Comparison of ENCODE assay signal across 29 mouse cellular contexts in genomic region chr16:24042977-24043376, GRCm38 (mm10). TPM values are rescaled to one million over a fixed set of nuclear protein-coding genes. Genes with fewer than 3 reads are reported as not detected.
DNase-seq lines count a peak whose midpoint lies in the region; ATAC-seq and TF ChIP-seq lines count a peak whose summit lies in the region.
"Had no signal": no experiment of that assay in that cellular context is flagged by ENCODE, and none has a peak within 500 bp of the region (broad histone marks: within the 10 kb centered on the region; RNA-seq: fewer than 3 reads in every experiment).

No protein-coding gene starts in this region.

- H3K4me3 ChIP-seq in kidney, adult 2 months (ENCODE audit: insufficient read depth, low read depth, low read length), result no peak overlapping the region
- H3K4me3 ChIP-seq in kidney, embryonic 16.5 days (ENCODE audit: low read length), result no peak overlapping the region
- no peak overlapping the region for H3K4me3 ChIP-seq in liver, postnatal 0 days (ENCODE audit: low read depth, low read length)
- H3K4me3 ChIP-seq in midbrain, embryonic 15.5 days, result no peak overlapping the region
- H3K4me3 ChIP-seq: embryonic facial prominence, embryonic 13.5 days; erythroblast, embryonic 14.5 days; forebrain, embryonic 12.5 days; heart, embryonic 15.5 days; hindbrain, embryonic 13.5 days; limb, embryonic 10.5 days; midbrain, embryonic 12.5 days had no signal

- peak; percentile 85 for DNase-seq in kidney, adult 2 months
- DNase-seq in liver, postnatal 0 days, result no peak
- DNase-seq in liver, result no peak
- DNase-seq in cerebellum, adult 9-10 months, result peak; percentile 84
- DNase-seq in kidney, postnatal 36 days, result peak; percentile 46 to 74
- no peak for DNase-seq in right cerebral cortex, postnatal 36 days (ENCODE audit: low spot score in 2 of 2)
- DNase-seq: adrenal gland, adult 2 months; B cell, adult 2 months; embryo, embryonic 11 days; gastrocnemius, postnatal 36 days; heart, postnatal 36 days; lung, embryonic 14.5 days; thymus, adult 2 months had no signal

- no peak for TF ChIP-seq CTCF in kidney, adult 2 months (conservative IDR thresholded peaks at IDR 0.05; ENCODE audit: insufficient read depth, insufficient read length, low read depth, low read length)
- no peak for TF ChIP-seq CTCF in liver, postnatal 0 days (IDR thresholded peaks at IDR 0.05; ENCODE audit: low read depth)

- no peak for TF ChIP-seq EP300 in liver, postnatal 0 days (IDR thresholded peaks at IDR 0.05; ENCODE audit: low read depth)

- no peaks in the 10 kb centered on the region for H3K27me3 ChIP-seq in kidney, adult 2 months (replicated peaks; ENCODE audit: control insufficient read depth, insufficient read depth, low read length)
- H3K27me3 ChIP-seq in kidney, embryonic 16.5 days (ENCODE audit: insufficient read depth, low read length), result no peaks in the 10 kb centered on the region
- H3K27me3 ChIP-seq in liver, postnatal 0 days (ENCODE audit: insufficient read depth, low read length), result no peaks in the 10 kb centered on the region
- H3K27me3 ChIP-seq in midbrain, embryonic 15.5 days (replicated peaks), result no peaks in the 10 kb centered on the region
- H3K27me3 ChIP-seq: CH12.LX; embryonic facial prominence, embryonic 13.5 days; forebrain, embryonic 12.5 days; heart, embryonic 15.5 days; hindbrain, embryonic 13.5 days; midbrain, embryonic 12.5 days; Patski had no signal

- H3K4me1 ChIP-seq in kidney, adult 2 months (ENCODE audit: control insufficient read depth, insufficient read depth, low read length), result peaks cover 8% of the 10 kb centered on the region
- no peaks in the 10 kb centered on the region for H3K4me1 ChIP-seq in kidney, embryonic 16.5 days (ENCODE audit: insufficient read depth, low read length)
- no peaks in the 10 kb centered on the region for H3K4me1 ChIP-seq in liver, postnatal 0 days (ENCODE audit: insufficient read depth)
- H3K4me1 ChIP-seq in midbrain, embryonic 15.5 days, result no peaks in the 10 kb centered on the region
- H3K4me1 ChIP-seq: embryonic facial prominence, embryonic 13.5 days; forebrain, embryonic 12.5 days; heart, embryonic 15.5 days; hindbrain, embryonic 13.5 days; limb, embryonic 10.5 days; midbrain, embryonic 12.5 days had no signal

- no peaks in the 10 kb centered on the region for H3K36me3 ChIP-seq in kidney, adult 2 months (ENCODE audit: control insufficient read depth, insufficient read depth, low read length)
- no peaks in the 10 kb centered on the region for H3K36me3 ChIP-seq in kidney, embryonic 16.5 days (ENCODE audit: insufficient read depth, low read length)
- H3K36me3 ChIP-seq in liver, postnatal 0 days (replicated peaks; ENCODE audit: insufficient read depth, low read length), result no peaks in the 10 kb centered on the region
- no peaks in the 10 kb centered on the region for H3K36me3 ChIP-seq in midbrain, embryonic 15.5 days (replicated peaks)
- H3K36me3 ChIP-seq: embryonic facial prominence, embryonic 13.5 days; forebrain, embryonic 12.5 days; G1E; heart, embryonic 15.5 days; hindbrain, embryonic 13.5 days; limb, embryonic 10.5 days; midbrain, embryonic 12.5 days had no signal

- peak overlapping the region; percentile 78 for H3K27ac ChIP-seq in kidney, adult 2 months (ENCODE audit: insufficient read depth, low read depth, low read length)
- H3K27ac ChIP-seq in kidney, embryonic 16.5 days (ENCODE audit: low read length), result no peak overlapping the region
- 0 out of 2 replicates have a peak overlapping the region, but pooled peaks have one; percentile 34 for H3K27ac ChIP-seq in liver, postnatal 0 days (ENCODE audit: low read depth)
- no peak overlapping the region for H3K27ac ChIP-seq in midbrain, embryonic 15.5 days
- H3K27ac ChIP-seq: embryonic facial prominence, embryonic 13.5 days; forebrain, embryonic 12.5 days; heart, embryonic 15.5 days; hindbrain, embryonic 13.5 days; limb, embryonic 10.5 days; midbrain, embryonic 12.5 days had no signal

- TF ChIP-seq POLR2A in kidney, adult 2 months (IDR thresholded peaks at IDR 0.05; ENCODE audit: low read depth, low read length), result no peak

- H3K4me2 ChIP-seq in kidney, embryonic 16.5 days (replicated peaks; ENCODE audit: low read depth, low read length), result no peak overlapping the region
- no peak overlapping the region for H3K4me2 ChIP-seq in liver, postnatal 0 days (ENCODE audit: low read depth, low read length)
- H3K4me2 ChIP-seq in midbrain, embryonic 15.5 days, result no peak overlapping the region
- H3K4me2 ChIP-seq: embryonic facial prominence, embryonic 13.5 days; forebrain, embryonic 12.5 days; heart, embryonic 15.5 days; hindbrain, embryonic 13.5 days; liver, embryonic 11.5 days; lung, embryonic 14.5 days; midbrain, embryonic 12.5 days had no signal

- H3K9ac ChIP-seq in kidney, embryonic 16.5 days (replicated peaks; ENCODE audit: low read length), result no peak overlapping the region
- H3K9ac ChIP-seq in liver, postnatal 0 days (replicated peaks), result no peak overlapping the region
- H3K9ac ChIP-seq in midbrain, embryonic 15.5 days, result no peak overlapping the region
- H3K9ac ChIP-seq: embryonic facial prominence, embryonic 13.5 days; forebrain, embryonic 12.5 days; heart, embryonic 15.5 days; hindbrain, embryonic 13.5 days; lung, embryonic 14.5 days; midbrain, embryonic 12.5 days had no signal

- WGBS in kidney, adult 2 months, result 74% methylated on average over 3 of the region's 3 CpGs
- 91% methylated on average over 3 of the region's 3 CpGs for WGBS in kidney, embryonic 16.5 days
- 80% methylated on average over 3 of the region's 3 CpGs for WGBS in liver, postnatal 0 days (ENCODE audit: insufficient replicate concordance)
- 86% methylated on average over 3 of the region's 3 CpGs for WGBS in midbrain, embryonic 15.5 days

- H3K9me3 ChIP-seq in kidney, embryonic 16.5 days (ENCODE audit: low read length), result no peaks in the 10 kb centered on the region
- no peaks in the 10 kb centered on the region for H3K9me3 ChIP-seq in liver, postnatal 0 days (ENCODE audit: low read length)
- H3K9me3 ChIP-seq in midbrain, embryonic 15.5 days, result no peaks in the 10 kb centered on the region
- H3K9me3 ChIP-seq: embryonic facial prominence, embryonic 13.5 days; forebrain, embryonic 12.5 days; heart, embryonic 15.5 days; hindbrain, embryonic 13.5 days; limb, embryonic 10.5 days; midbrain, embryonic 12.5 days had no signal

- ATAC-seq in kidney, embryonic 16.5 days (ENCODE audit: low FRiP score, low TSS enrichment), result no peak
- ATAC-seq in liver, postnatal 0 days, result no peak
- ATAC-seq in midbrain, embryonic 15.5 days (replicated peaks), result no peak
- ATAC-seq: Patski had no signal

RNA-seq across cellular contexts. Expression of gene Bcl6, which starts 54.3 kb away (rescaled TPM):
- 11.7 and 13.0 TPM in 2 replicates for polyA plus RNA-seq in kidney, adult 2 months (2012; rRNA removed)
- polyA plus RNA-seq in kidney, embryonic 16.5 days (2015; fragmentation: Nextera tagmentation; extraction: Ambion mirVana), result 0.84 and 0.94 TPM in 2 replicates
- 0.46 and 0.69 TPM in 2 replicates for polyA plus RNA-seq in liver, postnatal 0 days (2015; fragmentation: Nextera tagmentation; extraction: Ambion mirVana)
- 0.47 and 0.57 TPM in 2 replicates for polyA plus RNA-seq in midbrain, embryonic 15.5 days (2015; fragmentation: Nextera tagmentation; extraction: Ambion mirVana)
- polyA plus RNA-seq: G1E had no signal

RNA-seq across cellular contexts. Expression of gene Gm37419, which starts 54.7 kb away (rescaled TPM):
- not detected in 2 replicates for polyA plus RNA-seq in kidney, adult 2 months (2012; rRNA removed)
- polyA plus RNA-seq in kidney, embryonic 16.5 days (2015; fragmentation: Nextera tagmentation; extraction: Ambion mirVana), result not detected in 2 replicates
- polyA plus RNA-seq in liver, postnatal 0 days (2015; fragmentation: Nextera tagmentation; extraction: Ambion mirVana), result not detected in 2 replicates
- polyA plus RNA-seq in midbrain, embryonic 15.5 days (2015; fragmentation: Nextera tagmentation; extraction: Ambion mirVana), result not detected in 2 replicates
- polyA plus RNA-seq: adrenal gland, adult 2 months; embryonic facial prominence, embryonic 13.5 days; erythroblast, embryonic 14.5 days; forebrain, embryonic 12.5 days; G1E; heart, embryonic 15.5 days; hindbrain, embryonic 13.5 days; large intestine, adult 2 months; limb, embryonic 10.5 days; liver, embryonic 11.5 days; lung, embryonic 14.5 days; midbrain, embryonic 12.5 days; small intestine, adult 2 months; stomach, embryonic 16.5 days; thymus, adult 2 months had no signal

Comparison
In these comparisons a context has a peak if more than half of its experiments do, and no peak if none do; other contexts are left out.
1. H3K27ac ChIP-seq: peak in kidney, adult 2 months (single experiment) and liver, postnatal 0 days (single experiment); none in kidney, embryonic 16.5 days (single experiment) and midbrain, embryonic 15.5 days (single experiment).
2. DNase-seq: peak in kidney, adult 2 months (single experiment), cerebellum, adult 9-10 months (single experiment) and kidney, postnatal 36 days (2 of 2); none in liver, postnatal 0 days (single experiment), liver (single experiment) and right cerebral cortex, postnatal 36 days (0 of 2).